Mouse (Mus musculus) frontal cortex, postnatal 10 days (tissue): ENCODE measurements around the gene Cars.
"Not testable (repeated sequence)": the region's sequence is repeated elsewhere in the genome, so short reads cannot be mapped to it uniquely, and the experiment has no call there.

ENCODE experiments used
- DNase-seq, 2 experiments: peaks; one replicate each; pipeline ENCODE4 v3.0.0; 2022; ENCODE audit warnings: low spot score in 2 of 2, mixed read lengths in 1 of 2

The Cars gene

DNA sequence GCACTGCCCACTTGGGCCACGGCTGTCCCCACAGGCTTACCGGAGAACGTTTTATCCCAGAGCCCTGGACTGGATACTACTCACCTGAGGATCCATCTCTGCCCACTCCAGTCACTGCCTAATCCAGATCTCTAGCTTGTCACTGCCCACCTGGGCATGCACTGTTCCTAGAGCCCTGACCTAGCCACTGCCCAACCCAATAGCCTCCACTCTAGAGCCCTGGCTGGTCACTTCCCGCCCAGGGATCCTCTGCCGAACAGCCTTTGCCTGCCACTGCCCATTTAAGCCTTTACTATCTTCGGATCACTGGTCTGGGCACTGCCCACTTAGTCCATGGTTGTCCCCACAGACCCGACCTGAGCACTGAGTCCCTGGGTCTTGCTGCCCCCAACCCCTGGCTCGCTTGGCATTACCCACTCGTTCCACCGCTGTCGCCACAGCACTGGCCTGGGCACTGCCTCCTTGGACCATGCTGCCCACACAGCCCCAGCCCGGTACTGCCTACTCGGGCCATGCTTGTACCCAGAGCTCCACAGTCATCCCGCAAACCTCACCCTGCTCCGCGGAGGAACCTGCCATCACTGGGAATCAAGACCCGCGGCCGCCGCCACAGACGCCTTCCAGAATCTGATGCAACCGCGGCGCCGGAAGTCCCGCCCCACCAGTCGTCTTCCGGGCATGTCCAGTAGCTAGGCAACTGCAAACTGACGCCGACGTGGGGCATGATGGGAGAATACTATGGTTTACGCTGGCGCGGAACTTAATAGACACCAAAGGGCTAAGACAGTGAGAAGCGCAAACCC is at the start of gene Cars:
Gene Cars, minus strand, starts transcription at position 663 of the 803 bp plus-strand sequence.
- peak; percentile 88 to 90 for DNase-seq

DNA sequence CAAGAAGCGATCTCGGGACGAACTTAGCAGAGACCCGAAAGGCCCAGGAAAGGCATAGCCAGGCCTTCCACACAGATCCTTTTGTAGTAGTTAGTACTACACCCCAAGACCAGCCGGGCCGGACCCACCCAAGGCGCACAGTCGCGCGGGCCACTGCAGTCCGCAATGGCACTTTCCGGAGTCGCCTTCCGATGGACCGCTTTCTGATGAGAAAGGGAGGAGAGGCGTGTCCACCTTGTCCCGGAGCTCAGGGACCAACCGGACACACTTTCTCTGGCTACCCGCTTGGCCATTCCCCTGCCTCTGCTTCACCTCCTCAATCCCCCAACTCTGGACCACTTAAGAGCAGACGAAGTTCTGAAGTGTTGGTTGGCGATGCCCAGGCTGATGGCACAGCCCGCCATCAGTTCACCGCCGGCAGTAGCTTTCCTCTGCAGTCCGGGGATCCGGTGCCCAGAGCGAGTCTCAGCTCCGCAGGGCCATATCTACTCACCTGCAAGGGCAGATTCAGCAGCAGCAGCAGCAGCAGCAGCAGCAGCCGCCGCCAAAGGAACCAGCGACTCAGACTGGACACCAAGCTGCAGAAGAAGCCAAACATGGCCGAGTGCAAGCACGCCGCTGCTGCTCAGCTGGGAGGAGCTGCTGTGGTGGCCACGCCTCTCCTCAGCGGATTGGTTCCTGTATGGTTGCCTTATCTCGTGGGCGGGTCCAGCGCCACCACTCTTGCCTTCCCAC is 49.3 kb upstream of the Cars start, which contains the start of gene Tnfrsf22:
Gene Tnfrsf22, minus strand, starts transcription at position 628 of the 735 bp plus-strand sequence.
- DNase-seq = peak; percentile 61 to 79

DNA sequence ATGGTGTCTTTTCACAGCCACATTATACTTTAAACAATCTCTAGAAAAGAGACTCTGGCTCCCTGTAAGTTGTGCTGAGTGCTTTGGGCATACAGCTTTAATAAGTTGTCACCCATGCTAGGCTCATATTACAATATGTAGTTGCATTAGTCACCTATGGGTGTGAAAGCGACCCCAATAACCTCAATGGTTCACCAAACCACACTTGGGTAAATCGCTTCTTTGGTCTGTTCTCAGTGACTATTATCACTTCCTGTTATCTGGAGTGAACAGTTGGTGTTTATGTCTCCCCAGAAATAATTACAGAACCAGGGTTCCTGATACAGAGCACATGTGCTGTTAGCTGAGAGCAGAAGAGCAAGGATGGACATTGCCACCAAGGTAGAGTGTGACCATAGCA is 44.1 kb upstream of the Cars start:
- DNase-seq = not testable (repeated sequence)

DNA sequence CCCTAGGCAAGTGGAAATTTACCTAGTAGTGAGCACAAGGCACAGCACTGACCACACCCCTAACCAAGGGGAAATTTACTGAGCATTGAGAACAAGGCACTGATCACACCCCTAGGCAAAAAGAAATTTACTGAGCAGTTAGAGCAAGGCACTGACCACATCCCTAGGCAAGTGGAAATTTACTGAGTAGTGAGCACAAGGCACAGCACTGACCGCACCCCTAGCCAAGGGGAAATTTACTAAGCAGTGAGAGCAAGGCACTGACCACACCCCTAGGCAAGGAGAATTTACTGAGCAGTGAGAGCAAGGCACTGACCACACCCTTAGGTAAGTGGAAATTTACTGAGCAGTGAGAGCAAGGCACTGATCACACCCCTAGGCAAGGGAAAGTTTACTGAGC is 36.8 kb upstream of the Cars start:
- no peak for DNase-seq

DNA sequence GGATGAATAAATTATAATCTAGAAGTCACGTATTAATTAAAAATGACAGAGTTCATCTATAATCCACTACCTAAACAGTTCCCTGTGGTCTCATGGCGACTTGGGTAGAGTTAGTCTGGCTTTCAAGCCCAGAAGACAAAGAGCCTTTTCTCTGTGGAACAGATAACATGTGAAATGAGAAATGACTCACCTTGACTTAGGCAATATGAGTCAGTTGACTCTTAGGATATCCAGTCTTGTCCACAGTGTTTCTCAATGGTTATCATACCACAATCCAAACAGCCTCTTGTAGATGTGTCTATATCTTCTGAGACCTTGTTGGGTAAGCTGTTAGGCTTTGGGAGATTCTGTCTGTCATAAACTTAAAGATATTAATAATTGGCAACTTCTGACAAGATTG is 31.6 kb upstream of the Cars start:
- no peak for DNase-seq

DNA sequence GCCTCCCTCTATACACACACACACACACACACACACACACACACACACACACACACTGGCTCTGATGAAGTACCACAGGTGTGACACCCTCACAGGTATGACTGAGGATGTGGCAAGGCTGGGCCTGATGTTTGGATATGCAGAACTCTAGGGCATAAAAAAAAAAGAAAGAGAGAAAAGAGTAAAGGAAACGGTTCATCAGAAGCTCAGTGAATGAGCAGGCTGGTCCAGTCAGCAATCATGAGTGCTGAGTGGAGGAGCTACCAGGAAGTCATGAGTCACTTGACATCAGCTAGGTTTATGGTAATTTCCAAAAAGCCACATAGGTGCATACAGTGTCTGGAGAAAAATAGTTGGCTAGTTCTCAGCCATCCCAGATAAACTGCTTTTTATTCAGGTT is 29.6 kb upstream of the Cars start:
- no peak for DNase-seq

DNA sequence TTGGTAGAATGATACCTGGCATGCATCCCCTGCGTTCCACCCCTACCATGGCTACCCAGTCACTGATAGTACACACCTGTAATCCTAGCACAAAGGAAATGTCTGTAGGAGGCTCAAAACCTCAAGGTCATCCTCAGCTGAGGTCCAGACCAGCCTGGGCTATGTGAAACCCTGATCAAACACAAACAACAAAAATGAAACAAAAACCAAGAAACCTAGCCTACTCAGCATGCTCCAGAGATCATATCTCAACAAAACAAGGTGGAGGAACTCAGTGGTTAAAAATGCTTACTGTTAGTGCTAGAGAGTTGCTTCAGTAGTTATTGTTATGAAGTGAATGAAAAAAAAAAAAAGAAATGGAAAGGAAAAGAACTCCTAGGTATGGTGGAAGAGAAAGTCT is 28.6 kb upstream of the Cars start, which contains the start of gene Tnfrsf26:
Gene Tnfrsf26, minus strand, starts transcription at position 183 of the 400 bp plus-strand sequence.
- DNase-seq = no peak

DNA sequence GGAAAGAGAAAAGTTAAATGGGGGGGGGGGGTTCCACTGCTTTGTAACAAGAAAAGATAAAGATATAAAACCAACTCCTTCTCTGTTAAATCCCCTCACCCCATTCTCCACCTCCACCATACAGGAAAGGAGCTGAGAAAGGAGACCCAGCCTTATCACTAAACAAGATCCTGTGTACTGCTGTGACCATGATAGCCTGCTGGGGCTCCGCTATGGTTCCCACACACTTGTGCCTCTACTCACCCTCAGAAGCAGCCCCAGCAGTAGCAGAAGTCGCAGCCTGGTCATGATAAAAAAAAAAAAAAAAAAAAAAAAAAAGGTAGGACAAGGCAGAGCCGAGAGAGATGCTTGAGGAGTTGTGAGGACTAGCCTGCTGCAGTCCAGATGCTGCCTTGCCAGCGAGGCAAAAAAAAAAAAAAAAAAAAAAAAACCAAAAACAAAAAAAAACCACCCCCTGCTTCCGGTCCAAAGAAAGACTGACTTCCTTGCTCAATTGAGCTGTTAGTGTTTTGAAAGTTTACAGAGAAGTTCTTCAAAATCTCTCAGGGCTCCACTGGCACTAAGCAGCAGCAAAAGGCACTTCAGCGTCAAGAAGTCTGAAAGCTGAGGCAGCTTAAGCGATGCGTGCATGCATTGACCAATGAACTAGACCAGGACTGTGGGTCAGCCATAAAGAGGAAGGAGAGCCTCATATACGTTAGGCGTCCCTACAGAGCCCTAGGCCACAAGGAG is 27.8 kb upstream of the Cars start:
- no peak for DNase-seq

DNA sequence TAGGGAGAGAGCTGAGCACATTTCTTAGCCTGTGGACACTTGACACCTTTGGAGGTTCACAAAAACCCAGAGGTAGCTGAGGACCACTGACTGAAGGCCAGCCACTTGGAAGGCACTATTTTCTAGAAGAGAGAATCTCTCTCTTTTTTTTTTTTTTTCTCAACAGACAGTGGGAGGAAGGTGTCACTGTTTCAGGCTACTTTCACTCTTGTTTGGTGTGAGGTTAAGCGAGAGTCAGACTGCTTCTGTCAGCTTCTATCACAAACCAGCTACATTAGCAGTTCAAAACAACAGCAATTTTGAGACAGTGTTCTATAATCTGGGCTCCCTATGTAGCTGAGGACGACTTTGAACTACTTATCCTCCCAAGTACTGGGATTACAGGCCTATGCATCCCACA is 26.3 kb upstream of the Cars start:
- no peak for DNase-seq

DNA sequence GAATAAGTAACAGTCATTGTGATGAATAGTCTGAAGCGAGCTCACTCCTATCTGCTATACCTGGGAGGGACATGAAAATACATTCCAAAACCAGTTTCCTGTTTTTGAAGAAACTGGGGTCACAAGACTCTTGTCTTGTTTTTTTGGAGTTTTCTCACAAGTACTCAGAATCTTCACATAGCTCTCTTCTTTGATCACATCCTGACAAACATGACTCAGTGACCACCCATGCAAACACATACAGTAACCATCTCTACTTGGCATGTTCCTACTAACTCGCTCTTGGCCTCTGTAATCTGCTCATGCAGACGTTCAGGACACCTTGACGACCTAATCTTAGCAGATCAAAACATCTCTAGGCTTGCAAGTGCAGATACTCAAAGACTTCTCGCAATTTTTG is 25.3 kb upstream of the Cars start:
- no peak for DNase-seq

DNA sequence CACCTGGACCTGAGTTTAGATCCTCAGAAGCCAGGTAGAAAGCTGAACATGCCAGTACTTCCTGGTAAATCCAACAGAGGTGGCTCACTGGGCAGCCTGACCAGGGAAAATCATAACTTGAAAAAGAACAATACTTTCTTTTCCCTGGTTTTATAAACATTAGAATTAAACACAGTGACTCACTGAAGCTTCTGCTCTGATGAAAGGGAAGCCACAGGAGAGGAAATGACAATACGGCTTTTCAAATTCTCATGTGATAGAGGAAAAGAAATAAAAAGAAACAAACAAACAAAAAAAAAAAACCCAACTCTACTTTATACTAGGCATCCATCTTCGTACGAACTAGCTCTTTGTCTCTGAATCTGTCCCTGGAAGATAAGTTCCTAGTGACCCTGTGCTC is 24.7 kb upstream of the Cars start:
- no peak for DNase-seq

DNA sequence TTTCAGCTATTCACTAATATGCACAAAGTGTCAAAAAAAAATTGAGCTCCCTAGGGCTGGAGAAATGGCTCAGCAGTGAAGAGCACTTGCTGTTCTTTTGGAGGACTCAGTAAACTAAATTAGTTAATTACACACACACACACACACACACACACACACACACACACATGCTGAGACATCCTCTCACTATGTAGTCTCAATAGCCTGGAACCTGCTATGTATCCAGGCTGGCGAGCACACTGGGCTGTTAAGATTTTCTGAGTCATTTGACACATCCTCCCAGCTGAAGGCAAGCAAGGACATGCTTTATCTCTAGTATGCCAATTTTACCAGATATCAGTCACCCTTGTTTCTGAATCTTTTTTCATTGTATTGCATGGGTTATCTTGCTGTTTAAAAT is 21.1 kb upstream of the Cars start:
- DNase-seq = peak in 1 of 2 experiments; percentile 13

DNA sequence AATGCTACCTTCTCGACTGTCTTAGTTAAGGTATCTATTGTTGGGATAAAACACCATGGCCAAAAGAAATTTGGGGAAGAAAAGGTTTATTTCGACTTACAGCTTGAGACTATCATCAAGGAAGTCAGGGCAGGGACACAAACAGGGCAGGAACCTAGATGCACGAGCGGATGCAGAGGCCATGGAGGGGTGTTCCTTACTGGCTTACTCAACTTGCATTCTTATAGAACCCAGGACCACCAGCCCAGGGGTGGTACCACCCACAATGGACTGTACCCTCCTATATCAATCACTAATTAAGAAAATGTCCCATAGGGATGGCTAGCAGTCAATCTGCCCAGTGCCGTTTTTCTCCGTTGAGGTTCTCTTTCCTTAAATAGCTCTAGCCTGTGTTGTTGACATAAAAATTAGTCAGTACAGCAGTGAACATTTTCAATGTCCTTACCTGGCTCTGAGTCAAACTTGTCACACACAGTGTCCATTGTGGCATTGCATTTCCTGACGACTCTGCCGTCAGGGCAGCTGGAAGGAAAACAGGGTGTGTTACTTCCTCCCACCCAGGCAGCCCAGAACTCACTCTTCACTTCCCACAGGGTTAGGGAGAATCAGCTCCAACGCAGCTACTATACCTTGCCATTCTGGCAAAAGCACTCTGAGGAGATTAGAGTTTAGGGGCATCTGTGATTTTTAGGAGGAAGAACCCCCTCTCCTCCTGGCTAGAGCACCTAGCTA is 14.7 kb upstream of the Cars start:
- DNase-seq = no peak

DNA sequence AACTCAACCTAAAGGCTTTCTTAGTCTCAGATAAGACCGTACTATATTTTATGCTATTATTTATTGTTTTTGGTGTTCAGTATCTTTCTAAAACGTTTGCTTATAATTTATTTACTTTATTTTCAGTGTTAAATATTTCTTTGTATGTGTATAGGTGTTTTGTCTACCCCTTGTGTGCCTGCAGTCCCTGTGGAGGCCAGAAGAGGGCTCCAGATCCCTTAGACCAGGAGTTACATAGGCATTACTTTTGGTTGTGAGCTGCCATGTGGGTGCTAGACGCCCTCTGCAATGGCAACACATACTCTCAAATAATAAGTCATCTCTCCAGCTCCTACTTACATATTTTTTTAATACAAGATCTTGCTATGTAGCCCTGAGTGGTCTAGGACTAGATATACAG is 12.3 kb upstream of the Cars start:
- DNase-seq = no peak

DNA sequence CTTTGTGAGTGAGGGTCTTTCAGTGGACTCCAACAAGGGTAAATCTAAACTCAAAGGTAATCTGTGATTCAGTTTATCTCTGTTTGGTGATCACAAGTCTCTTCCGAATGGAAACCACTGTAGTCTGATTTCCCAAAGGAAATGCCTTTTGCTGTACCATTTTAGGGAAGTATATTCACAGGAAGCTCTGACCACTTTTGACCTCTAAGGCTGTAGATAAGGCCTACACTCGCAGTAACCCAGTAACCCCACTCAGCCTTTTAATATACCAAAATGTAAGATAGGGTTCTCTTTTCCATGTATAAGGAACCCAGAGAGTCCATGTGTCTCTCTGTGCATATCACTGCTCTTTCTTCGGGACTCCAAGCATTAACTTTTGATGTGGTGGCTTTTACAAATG is 5.4 kb upstream of the Cars start:
- no peak for DNase-seq

DNA sequence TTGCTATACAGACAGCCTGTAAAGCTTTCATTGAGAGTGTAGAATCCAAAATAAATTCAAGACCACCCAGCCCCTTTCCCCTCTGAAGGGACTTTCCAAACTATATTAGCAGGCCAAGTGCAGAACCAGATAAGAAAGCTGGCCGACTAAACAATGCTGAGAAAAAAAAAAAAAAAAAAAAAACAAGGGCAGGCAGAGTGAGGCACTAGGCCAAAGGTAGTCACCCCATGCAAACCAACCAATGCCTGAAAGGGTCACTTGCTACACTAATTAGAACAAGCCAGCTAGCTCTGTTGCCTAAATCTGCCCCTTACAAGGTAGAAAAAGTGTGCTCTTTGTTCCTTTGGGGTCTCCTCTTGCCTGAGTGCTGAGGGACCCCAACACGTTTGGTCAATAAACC is 5.0 kb upstream of the Cars start:
- DNase-seq = no peak

DNA sequence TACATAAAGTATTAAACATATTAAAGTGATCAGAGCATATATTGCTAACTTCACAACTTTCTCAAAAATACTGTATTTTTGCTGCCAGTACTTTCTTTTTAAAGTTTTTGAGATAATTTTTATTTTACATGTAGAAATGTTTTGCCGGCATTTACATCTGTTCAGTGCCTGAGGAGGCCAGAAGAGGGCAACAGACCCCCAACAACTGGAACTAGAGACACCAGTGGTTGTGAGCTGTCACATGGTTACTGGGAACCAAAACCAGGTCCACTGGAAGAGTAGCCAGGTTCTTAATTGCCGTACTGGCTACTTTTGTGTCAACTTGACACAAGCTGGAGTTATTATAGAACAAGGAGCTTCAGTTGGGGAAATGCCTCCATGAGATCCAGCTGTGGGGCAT is 1.8 kb upstream of the Cars start:
- DNase-seq = no peak

DNA sequence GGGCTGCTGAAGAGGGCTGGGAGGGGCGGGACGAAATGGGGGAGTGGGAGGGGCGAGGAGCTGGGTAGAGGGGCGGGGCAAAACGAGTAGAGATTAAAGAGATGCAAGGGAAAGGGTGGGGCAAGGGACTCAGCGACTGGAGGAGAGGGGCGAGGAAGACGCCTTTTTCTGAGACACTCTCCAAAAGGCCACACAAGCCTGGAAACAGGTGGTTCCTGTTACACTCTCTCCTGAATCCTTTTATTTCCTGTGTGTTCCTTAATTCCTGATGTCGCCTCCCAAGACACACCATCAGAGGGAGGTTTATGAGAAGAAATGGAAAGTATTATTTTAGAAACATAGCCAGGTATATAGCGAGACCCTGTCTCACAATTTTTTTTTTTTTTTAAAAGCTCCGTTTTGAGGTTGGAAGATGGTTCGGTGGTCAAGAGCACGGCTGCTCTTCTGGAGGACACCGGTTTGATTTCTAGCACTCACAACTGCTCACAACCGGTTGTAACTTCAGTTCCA is 396 bp upstream of the Cars start:
- DNase-seq = no peak

DNA sequence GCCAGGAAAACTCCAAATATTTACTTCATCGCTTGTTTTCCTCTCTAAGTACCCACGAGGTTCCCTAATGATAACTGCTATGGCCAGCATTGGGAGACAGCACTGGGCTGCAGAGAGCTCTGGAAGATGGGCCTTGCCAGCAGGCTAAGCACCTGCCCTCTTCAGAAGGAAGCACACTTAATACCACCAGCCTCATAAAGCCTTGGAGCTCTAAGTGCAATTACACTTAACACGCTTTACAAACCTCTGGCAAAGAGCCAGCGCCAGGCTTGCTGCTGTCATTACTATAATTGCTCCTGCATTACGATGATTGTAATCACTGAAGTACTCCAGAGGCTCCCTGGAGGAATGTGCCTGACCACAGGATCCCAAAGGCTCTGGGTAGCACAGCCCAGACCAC is 5.0 kb downstream of the Cars start:
- no peak for DNase-seq

DNA sequence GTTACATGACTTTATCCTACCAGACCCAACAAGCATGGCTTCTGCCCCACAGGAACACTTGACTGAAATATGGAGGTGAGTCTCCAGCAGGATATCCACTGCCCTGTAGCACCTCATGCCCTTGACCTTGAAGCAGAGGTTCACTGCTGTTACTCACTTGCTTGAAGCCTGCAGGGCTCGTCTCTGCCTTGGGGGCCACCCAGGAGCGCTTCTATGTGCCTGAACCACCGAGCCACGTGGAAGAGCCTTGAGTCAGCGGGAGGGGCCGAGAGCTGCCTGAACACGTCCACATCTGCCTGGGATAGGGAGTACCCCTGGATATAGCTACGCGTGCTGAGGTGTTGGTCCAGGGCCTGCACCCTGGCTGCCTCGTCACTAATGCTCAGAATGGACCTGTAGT is 7.6 kb downstream of the Cars start:
- no peak for DNase-seq

DNA sequence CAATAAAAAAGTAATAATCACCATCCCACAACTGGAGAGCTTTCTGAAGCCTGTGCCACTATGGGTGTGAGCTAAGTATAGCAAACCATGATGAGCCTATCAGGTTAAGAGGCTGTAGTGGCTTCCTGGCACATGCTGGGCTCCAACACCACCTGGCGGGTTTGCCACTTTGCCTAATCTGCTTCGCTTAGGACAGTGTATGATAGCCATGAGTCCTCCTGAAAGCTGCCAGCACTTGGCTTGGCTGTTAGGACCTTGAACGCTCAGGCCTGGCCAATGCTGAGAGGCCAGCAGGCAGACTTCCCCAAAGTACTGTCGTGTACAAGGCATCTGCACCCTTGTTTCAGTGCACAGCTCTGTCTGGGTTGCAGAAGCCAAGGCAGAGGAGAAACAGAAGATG is 11.9 kb downstream of the Cars start:
- no peak for DNase-seq

DNA sequence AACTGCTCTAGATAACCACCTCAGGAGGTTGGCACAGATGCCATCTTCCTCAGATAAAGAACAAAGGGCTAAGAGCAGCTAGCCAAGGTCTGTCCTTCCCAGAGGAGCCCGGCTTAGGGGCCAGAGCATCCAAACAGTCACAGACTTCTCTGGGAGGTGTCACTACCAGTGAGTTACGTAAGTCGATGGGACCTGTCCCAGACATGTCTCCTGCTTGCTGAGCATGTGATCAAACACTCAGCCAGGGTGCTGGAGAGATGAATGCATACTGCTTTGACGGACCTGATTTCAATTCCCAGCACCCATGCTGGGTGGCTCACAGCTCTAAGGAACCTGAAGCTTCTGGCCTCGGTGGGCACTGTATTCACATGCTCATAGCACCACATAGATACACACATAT is 12.3 kb downstream of the Cars start:
- no peak for DNase-seq
